Mouse (Mus musculus) kidney, embryonic 14.5 days (tissue): ENCODE results near the gene Il5ra. TPM values are rescaled to one million over a fixed set of nuclear protein-coding genes. Genes with fewer than 3 reads are reported as not detected.
A peak's percentile ranks its signal among the peaks of the same experiment; 100 is the strongest.

Source experiments
- ATAC-seq: fragments of 200-750 bp; cut with Nextera tagmentation; 2 replicates; pipeline ENCODE4 v1.8.0; 2017; ENCODE audit warnings: moderate number of reproducible peaks, mild to moderate bottlenecking, moderate TSS enrichment, moderate library complexity; ENCODE audit not compliant: low FRiP score, low TSS enrichment
- H3K27ac ChIP-seq: fragments of 300-500 bp; sonication (generic); 2 replicates; pipeline ENCODE4 v1.5.1; 2014; ENCODE audit warnings: low read depth, mild to moderate bottlenecking, low read length, moderate library complexity, mixed read lengths
- H3K27me3 ChIP-seq: fragments of 300-500 bp; sonication (generic); 2 replicates; pipeline ENCODE4 v1.6.1; 2014; ENCODE audit warnings: mild to moderate bottlenecking, low read length; ENCODE audit not compliant: control insufficient read depth, insufficient read depth
- H3K36me3 ChIP-seq: fragments of 300-500 bp; sonication (generic); 2 replicates; pipeline ENCODE4 v1.6.1; 2014; ENCODE audit warnings: low read length, mixed read lengths; ENCODE audit not compliant: control insufficient read depth, insufficient read depth
- H3K4me1 ChIP-seq: fragments of 300-500 bp; sonication (generic); 2 replicates; pipeline ENCODE4 v1.6.1; 2014; ENCODE audit warnings: low read length, mixed read lengths; ENCODE audit not compliant: control insufficient read depth, insufficient read depth
- H3K4me2 ChIP-seq: fragments of 300-500 bp; sonication (generic); replicated peaks from 2 replicates; pipeline ENCODE4 v1.6.1; 2014; ENCODE audit warnings: low read depth, mild to moderate bottlenecking, low read length
- H3K4me3 ChIP-seq: fragments of 300-500 bp; sonication (generic); 2 replicates; pipeline ENCODE4 v1.5.1; 2014; ENCODE audit warnings: mild to moderate bottlenecking, low read length
- H3K9ac ChIP-seq: fragments of 300-500 bp; sonication (generic); 2 replicates; pipeline ENCODE4 v1.6.1; 2014; ENCODE audit warnings: low read depth, mild to moderate bottlenecking, low read length, moderate library complexity
- H3K9me3 ChIP-seq: fragments of 300-500 bp; sonication (generic); 2 replicates; pipeline ENCODE4 v1.6.1; 2016; ENCODE audit warnings: low read length; ENCODE audit not compliant: control insufficient read depth
- WGBS: fragments of 180-500 bp; shearing (Covaris S2); extraction: QIAGEN DNeasy Blood & Tissue Kit; methylation state at CpG from one replicate; pipeline ENCODE4 v1.1.7; 2014; 5-methylcytosine and 5-hydroxymethylcytosine counted together
- polyA plus RNA-seq: library from polyadenylated mRNA; unstranded; fragments of >200 nt; fragmentation: Nextera tagmentation; extraction: Ambion mirVana; gene quantifications from 2 replicates; pipeline ENCODE4 v1.2.1, GENCODE M21; 2014

The Il5ra gene
- polyA plus RNA-seq: not detected in 2 replicates

GRCm38 (mm10) chr6:106748887-106749388 is at the start of gene Il5ra:
Il5ra (minus strand) TSS chr6:106749037.
- H3K4me1 ChIP-seq: no peaks in the 10 kb centered on the region
- no peaks in the 10 kb centered on the region for H3K9me3 ChIP-seq
- no peak for ATAC-seq
- H3K4me2 ChIP-seq: no peak within 1 kb of the TSS
- H3K4me3 ChIP-seq: no peak within 1 kb of the TSS
- H3K9ac ChIP-seq: no peak within 1 kb of the TSS
- WGBS: 79% methylated on average over 6 of the region's 6 CpGs
- no peaks in the 10 kb centered on the region for H3K36me3 ChIP-seq
- no peaks in the 10 kb centered on the region for H3K27me3 ChIP-seq
- H3K27ac ChIP-seq: no peak within 1 kb of the TSS

- Histone ChIP-seq H3K9ac (no peak overlapping the region), H3K4me2 (no peak overlapping the region), H3K4me1 (peaks cover 7% of the 10 kb centered on the region), H3K4me3 (no peak overlapping the region), H3K27ac (no peak overlapping the region), H3K36me3 (peaks cover 38% of the 10 kb centered on the region), H3K27me3 (no peaks in the 10 kb centered on the region), H3K9me3 (no peaks in the 10 kb centered on the region)
- no peak for ATAC-seq
- 83% methylated on average over 13 of the region's 13 CpGs for WGBS
These were observed 45.4 kb upstream of the Il5ra start for GRCm38 (mm10) chr6:106794094-106794814.

GRCm38 (mm10) chr6:106793621-106794020 is 44.8 kb upstream of the Il5ra start:
- H3K27me3 ChIP-seq: no peaks in the 10 kb centered on the region
- no peak overlapping the region for H3K9ac ChIP-seq
- 96% methylated on average over 10 of the region's 10 CpGs for WGBS
- H3K36me3 ChIP-seq: peaks cover 43% of the 10 kb centered on the region
- no peak overlapping the region for H3K4me3 ChIP-seq
- no peaks in the 10 kb centered on the region for H3K9me3 ChIP-seq
- H3K4me1 ChIP-seq: peaks cover under 1% of the 10 kb centered on the region; the same call in 1 of the 2 replicates
- no peak for ATAC-seq
- H3K4me2 ChIP-seq: no peak overlapping the region
- no peak overlapping the region for H3K27ac ChIP-seq

- H3K9ac ChIP-seq: no peak overlapping the region
- H3K9me3 ChIP-seq: no peaks in the 10 kb centered on the region
- 94% methylated on average over 7 of the region's 7 CpGs for WGBS
- no peak overlapping the region for H3K4me3 ChIP-seq
- no peak overlapping the region for H3K4me2 ChIP-seq
- H3K36me3 ChIP-seq: peaks cover 47% of the 10 kb centered on the region
- H3K27me3 ChIP-seq: no peaks in the 10 kb centered on the region
- H3K4me1 ChIP-seq: no peaks in the 10 kb centered on the region
- no peak for ATAC-seq
- H3K27ac ChIP-seq: no peak overlapping the region
These were observed 44.3 kb upstream of the Il5ra start for GRCm38 (mm10) chr6:106793088-106793487.

- Histone ChIP-seq H3K4me2 (no peak overlapping the region), H3K27ac (no peak overlapping the region), H3K27me3 (no peaks in the 10 kb centered on the region), H3K9ac (no peak overlapping the region), H3K4me1 (no peaks in the 10 kb centered on the region), H3K9me3 (no peaks in the 10 kb centered on the region), H3K4me3 (no peak overlapping the region), H3K36me3 (peaks cover 48% of the 10 kb centered on the region)
- 94% methylated on average over 5 of the region's 5 CpGs for WGBS
- no peak for ATAC-seq
These were observed 43.6 kb upstream of the Il5ra start for GRCm38 (mm10) chr6:106792486-106792885.

- Histone ChIP-seq H3K27ac (no peak overlapping the region), H3K9me3 (no peaks in the 10 kb centered on the region), H3K4me1 (no peaks in the 10 kb centered on the region), H3K4me2 (no peak overlapping the region), H3K27me3 (no peaks in the 10 kb centered on the region), H3K36me3 (peaks cover 50% of the 10 kb centered on the region), H3K4me3 (no peak overlapping the region), H3K9ac (no peak overlapping the region)
- 93% methylated on average over 8 of the region's 8 CpGs for WGBS
- no peak for ATAC-seq
These were observed 42.6 kb upstream of the Il5ra start for GRCm38 (mm10) chr6:106791429-106791828.

- no peak for ATAC-seq
- Histone ChIP-seq H3K4me3 (no peak overlapping the region), H3K9ac (no peak overlapping the region), H3K27ac (no peak overlapping the region), H3K27me3 (no peaks in the 10 kb centered on the region), H3K4me2 (no peak overlapping the region), H3K9me3 (no peaks in the 10 kb centered on the region), H3K4me1 (no peaks in the 10 kb centered on the region), H3K36me3 (peaks cover 50% of the 10 kb centered on the region)
- 93% methylated on average over 3 of the region's 3 CpGs for WGBS
These were observed 38.3 kb upstream of the Il5ra start for GRCm38 (mm10) chr6:106787138-106787537.

- Histone ChIP-seq H3K9me3 (no peaks in the 10 kb centered on the region), H3K9ac (peak overlapping the region; percentile 68; the same call in 1 of the 2 replicates), H3K27me3 (no peaks in the 10 kb centered on the region), H3K27ac (no peak overlapping the region), H3K4me3 (peak overlapping the region; percentile 89), H3K36me3 (peaks cover 26% of the 10 kb centered on the region), H3K4me2 (peak overlapping the region; percentile 88), H3K4me1 (peaks cover 7% of the 10 kb centered on the region; the same call in 1 of the 2 replicates)
- 39% methylated on average over 4 of the region's 4 CpGs for WGBS
- ATAC-seq: no peak
These were observed 21.2 kb upstream of the Il5ra start for GRCm38 (mm10) chr6:106770046-106770445.

- Histone ChIP-seq H3K4me2 (peak overlapping the region; percentile 88), H3K4me1 (peaks cover 7% of the 10 kb centered on the region; the same call in 1 of the 2 replicates), H3K27me3 (no peaks in the 10 kb centered on the region), H3K27ac (no peak overlapping the region), H3K4me3 (peak overlapping the region; percentile 89), H3K36me3 (peaks cover 23% of the 10 kb centered on the region), H3K9ac (peak overlapping the region; percentile 68), H3K9me3 (no peaks in the 10 kb centered on the region)
- WGBS: 2% methylated on average over 30 of the region's 33 CpGs
- ATAC-seq: peak; percentile 84; the same call in 1 of the 2 replicates
These were observed 20.5 kb upstream of the Il5ra start for GRCm38 (mm10) chr6:106769290-106769866.
